Mouse (Mus musculus): ENCODE data around the gene B3gat2.

Gene B3gat2

DNA sequence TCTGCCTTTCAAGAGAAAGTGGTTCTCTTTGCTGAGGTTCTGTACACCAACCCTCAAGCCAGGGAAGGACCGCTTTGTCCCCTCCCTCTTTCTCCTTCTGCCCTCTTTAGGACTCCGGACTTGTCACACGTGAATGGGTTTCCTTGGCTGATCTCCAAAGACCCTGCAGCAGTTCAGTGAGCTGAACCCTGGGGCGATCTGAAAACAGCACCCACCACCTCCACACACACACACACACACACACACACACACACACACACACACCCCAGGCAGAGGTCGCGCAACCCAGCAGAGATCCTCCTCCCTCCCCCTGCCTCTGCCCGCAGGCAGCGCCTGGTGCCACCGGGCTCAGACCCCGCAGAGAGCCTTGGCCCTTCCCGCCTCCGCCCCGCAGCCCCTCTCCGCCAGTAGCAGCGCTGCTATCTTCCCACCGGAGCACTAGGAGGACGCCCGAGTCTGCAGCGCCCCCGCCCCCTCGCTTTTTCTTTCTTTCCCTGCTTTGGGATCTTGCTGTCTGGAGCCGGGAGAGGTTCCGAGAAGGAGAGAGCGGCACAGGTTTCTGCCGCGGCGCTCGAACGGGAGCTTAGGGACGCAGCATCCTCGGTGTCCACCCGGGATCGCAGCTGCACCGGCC is at the start of gene B3gat2:
Gene B3gat2, plus strand, starts transcription at position 252 of the 634 bp plus-strand sequence.
- DNase-seq (ENCODE audit: low read depth, low spot score): peak; percentile 61

DNA sequence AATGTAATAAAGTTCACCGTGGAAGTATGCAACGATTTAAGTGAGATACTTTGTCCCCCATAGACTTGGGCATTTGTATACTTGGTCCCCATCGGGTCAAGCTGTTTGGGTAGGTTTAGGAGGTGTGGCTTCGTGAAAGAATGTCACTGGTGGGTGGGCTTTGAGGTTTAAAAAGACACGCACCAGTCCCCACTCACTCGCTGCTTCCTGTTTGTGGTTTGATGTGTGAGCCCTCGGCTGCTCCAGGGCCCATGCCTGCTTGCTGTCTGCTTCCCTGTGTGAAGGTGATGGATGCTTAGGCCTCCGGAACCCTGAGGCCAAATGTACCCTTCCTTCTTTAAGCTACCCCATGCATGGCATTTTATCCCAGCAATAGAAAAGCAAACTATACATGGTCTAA is 41.2 kb upstream of the B3gat2 start:
- no peak for DNase-seq (ENCODE audit: low read depth, low spot score)

DNA sequence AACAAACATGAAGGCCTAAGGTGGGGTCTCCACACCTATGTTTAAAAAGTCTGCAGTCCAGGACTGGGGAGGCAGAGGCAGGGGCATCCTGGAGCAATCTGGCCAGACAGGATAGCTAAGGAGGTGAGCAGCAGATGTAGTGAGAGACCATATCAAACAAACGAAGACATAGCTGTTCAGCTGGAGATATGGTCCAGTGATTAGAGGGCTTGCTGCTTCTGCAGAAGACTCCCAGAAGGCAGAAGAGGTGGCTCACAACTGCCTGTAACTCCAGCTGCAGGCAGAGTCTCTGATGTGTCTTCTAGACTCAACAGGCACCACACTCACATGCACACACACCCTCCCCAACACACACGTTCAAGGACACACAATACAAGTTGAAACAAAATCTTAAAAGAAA is 40.5 kb upstream of the B3gat2 start:
- no peak for DNase-seq (ENCODE audit: low read depth, low spot score)

DNA sequence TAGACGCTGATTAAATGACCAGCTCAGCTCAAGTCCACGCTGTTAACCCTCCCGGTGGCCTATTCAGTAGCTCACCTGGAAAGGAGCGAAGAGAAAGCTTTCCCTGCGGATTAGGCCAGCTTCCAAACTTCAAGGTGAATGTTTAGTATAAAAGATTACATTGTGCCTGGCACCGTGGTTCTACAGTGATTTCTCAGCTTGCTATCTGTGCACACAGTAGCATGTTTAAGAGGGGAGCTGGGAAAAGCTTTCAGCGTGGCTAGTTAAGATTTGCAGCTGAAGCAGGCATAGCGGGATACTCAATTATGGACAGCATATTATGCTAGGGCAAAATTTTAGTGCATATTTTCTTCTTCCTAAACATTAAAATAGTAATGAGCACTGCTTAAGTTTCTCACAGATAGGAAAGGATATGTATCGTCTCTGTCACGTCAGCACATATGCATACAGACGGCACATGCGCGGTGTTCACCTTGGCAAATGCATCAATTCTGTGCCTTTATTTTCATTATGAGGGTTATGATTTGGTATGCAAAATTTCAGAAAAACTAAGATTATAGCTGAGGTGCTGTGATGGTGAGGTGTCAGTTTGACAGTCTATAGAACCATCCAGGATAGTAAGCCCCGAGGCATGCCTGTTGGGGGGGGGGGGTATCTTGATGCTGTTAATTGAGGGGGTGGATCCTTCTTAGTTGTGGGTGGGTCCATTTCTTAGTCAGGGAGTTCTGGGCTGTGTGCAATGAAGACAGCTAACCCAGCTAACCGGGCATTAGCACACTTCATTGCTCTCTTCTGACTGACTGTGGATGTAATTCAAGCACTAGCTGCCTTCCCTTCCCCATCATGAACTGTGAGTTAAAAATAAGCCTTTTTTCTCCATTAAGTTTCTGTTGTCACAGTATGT is 38.8 kb upstream of the B3gat2 start:
- peak; percentile 6 for DNase-seq (ENCODE audit: low read depth, low spot score)

DNA sequence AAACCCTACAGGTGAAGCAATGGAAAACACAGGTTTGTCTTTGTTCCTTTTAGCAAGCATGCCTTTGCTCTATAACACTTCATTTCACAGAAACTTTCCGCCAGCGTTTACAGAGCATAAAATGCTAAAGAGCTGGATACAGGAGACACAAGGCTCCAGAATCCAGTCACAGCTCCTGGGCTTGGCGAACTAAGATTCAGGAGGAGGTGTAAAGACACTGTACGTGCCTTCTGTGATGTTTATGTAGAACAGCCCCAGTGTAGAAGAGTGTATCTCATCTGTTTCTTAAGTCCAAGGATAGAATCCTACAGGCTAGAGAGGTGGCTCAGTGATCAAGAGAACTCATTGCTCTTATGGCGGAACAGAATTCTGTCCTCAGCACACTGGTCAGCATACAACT is 30.2 kb upstream of the B3gat2 start:
- DNase-seq (ENCODE audit: low read depth, low spot score): peak; percentile 45

DNA sequence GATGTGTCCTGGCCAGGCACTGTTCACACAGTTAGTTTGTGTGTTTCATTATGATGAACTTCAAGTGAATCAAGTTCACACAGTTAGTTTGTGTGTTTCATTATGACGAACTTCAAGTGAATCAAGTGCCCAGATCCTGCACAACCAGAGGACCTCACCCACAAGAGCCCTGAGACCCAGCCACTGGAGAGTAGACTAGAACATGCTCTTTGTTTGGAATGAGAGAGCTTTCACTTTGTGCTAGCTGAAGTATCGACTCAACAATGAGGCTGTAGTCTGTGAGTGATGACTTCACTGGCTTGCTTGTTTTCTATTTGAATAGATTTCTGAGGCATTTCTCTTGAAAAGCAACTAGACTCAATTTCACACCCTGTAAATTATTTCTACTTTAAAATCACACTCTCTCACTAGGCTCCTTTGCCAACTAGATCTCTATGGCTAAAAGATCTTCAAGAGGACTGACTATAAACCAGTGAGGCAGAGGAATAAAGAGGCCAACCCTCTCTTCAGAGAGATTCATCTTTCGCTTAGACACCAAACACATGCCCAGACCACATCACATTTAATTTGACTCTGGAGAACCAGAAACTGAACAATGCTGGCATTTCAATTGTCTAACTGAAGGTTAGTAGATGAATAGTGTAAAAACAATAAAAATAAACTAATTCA is 10.6 kb upstream of the B3gat2 start:
- DNase-seq (ENCODE audit: low read depth, low spot score): no peak

DNA sequence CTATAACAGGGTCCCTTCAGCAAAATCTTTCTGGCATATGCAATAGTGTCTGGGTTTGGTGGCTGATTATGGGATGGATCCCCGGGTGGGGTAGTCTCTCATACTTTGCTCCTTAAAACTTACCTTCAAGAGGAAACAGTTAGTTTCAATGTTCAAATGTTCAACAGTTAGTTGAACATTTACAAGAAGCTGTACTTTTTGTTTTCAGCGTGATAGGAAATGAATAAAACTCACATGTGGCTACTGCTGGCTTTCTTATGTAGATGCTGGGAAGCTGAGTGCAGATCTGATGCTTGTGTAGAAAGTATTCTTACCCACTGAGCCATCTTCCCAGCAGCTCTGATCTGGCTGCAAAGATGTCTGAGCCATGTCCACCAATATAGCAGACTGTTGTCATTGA is 8.5 kb upstream of the B3gat2 start:
- no peak for DNase-seq (ENCODE audit: low read depth, low spot score)

DNA sequence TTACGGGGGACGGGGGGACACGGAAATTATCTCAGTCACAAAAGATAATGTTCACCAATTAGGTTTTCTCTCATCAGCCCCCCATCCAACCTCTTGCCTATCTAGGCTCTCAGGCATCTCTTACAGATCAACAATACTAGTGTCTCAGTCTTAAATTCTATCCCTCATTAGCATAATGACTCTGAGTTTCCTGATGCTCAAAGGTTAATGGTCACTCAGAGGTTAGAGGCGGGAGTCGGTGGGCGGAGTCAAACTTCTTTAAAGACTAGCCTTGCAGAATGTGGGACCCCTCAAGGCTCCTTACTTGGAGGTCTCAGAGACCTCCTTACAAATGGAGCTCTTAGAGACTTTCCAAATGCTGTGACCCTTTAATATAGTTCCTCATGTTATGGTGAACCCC is 8.0 kb upstream of the B3gat2 start:
- no peak for DNase-seq (ENCODE audit: low read depth, low spot score)

DNA sequence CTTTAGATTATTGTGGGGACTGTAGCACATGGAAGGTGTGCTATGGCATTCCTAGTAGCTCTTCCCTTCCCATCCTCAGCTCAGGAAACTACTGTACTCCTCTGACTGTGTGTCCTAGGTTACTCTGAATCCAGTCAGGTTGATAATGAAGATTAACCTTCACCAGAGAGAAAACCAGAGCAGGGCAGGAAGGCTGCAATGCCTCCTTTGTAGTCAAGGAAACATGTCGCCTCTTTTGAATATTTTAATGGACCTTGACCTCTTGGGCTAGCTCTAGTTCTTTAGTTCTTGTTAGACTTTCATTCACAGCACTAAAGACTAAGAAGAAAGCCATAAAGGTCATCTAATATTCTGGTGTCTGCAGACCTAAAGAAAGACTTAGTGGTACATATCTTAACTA is 7.2 kb upstream of the B3gat2 start:
- no peak for DNase-seq (ENCODE audit: low read depth, low spot score)

DNA sequence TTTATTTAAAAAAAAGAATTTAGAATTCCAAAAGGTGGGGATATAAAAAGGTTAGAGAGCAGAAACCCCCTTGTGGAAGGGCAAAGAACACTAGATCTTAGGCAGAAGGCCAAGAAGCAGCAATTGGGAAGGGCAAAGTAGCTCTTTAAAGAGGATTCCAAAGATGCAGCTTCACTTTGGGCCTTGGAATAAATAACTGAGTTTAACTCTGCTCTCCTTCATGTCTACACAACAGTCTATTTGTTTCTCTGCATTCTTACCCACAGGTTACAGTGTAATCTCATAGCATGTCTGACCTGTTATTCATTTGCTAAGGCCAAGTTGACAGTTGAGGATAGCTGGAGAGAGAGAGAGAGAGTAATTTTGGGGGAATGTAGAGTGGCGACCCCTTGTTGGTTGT is 6.6 kb upstream of the B3gat2 start:
- no peak for DNase-seq (ENCODE audit: low read depth, low spot score)

DNA sequence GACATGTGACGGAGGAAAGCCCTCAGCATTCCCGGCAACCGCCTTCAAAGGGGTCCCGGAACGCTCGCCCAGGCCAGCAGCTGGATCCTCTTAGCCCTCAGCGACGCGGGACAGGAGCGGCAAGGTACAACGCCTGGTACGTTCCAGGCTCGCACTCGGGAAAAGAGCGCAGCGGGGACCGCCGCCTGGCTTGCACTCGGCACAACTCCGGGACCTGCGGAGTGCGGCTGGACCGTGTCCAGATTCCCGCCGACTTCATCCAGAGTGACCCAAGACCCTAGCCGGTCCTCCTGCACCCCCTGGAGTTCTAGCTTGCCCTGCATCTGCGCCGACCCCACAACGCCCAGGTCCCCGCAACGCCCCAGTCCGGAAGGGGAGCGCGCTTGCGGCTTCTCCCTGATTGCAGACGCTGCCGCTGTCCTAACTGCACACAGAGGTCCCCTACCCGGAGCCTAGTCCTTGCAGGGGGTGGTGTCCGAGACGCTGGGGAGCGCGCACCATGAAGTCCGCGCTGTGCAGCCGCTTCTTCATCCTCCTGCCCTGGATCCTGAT is 659 bp downstream of the B3gat2 start:
- peak; percentile 17 for DNase-seq (ENCODE audit: low read depth, low spot score)

DNA sequence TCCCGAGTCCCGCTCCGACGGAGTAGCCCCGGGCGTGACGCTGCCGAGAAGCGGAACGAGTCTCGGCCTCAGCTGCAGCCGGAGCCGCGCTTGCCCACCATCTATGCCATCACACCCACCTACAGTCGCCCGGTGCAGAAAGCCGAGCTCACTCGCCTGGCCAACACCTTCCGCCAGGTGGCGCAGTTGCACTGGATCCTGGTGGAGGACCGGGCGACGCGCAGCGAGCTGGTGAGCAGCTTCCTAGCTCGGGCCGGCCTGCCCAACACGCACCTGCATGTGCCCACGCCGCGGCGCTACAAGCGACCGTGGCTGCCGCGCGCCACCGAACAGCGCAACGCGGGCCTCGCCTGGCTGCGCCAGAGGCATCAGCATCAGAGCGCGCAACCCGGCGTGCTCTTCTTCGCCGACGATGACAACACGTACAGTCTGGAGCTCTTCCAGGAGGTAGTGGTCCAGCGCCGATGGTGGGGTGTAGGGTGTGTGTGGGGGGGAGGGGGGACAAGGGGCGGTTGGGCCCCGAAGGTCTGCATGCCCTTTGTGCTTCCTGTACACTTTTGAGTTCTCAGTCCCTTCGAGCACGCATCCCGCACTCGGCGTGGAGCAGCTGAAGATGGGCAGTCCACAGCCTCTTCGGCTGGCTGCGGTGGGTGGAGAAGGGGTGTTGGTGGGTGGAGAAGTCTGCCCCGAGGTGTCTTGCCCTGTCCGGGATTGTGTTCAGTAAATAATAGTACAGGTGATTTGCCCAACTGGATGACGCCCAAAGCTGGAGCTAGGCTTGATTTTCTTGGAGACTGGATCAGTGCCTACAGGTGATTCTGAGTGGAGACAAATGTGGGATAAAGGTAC is 1.5 kb downstream of the B3gat2 start:
- DNase-seq (ENCODE audit: low read depth, low spot score): peak; percentile 97

DNA sequence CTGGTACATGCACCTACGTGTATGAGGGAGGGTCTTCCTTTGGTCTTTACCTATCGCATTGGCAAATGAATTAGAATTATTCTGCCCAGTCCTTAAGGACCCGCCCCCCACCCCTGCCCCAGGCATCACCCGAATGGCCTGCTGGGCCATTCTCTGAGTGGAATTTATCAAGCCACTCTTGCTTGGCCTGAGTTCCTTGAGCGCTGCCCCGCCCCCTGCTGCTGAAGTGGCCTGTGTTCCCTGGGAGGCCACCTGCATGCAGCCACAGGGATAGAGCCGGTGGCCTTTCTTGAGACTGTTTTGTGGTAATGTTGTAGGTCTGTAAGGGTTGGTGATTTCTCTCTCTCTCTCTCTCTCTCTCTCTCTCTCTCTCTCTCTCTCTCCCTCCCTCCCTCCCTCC is 2.2 kb downstream of the B3gat2 start:
- peak; percentile 36 for DNase-seq (ENCODE audit: low read depth, low spot score)

DNA sequence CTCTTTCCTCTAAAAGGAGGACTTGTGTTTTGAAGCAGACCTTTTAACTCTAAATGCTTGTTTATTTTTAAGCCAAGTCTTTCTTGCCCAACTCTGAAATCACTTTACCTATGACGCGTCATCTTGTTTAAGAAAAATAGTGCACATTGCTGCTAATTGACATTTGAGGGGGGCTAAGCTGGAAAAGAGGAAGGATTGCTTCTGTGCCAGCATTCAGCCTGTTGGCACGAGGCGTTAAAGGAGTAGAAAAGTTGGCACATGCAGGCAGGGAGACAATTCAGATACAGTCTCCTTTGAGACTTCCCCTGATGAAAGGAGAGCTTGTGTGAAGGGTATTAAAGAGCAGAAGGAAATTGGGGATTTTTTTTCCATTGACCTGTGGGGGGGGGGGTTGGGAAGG is 3.2 kb downstream of the B3gat2 start:
- DNase-seq (ENCODE audit: low read depth, low spot score): peak; percentile 29

DNA sequence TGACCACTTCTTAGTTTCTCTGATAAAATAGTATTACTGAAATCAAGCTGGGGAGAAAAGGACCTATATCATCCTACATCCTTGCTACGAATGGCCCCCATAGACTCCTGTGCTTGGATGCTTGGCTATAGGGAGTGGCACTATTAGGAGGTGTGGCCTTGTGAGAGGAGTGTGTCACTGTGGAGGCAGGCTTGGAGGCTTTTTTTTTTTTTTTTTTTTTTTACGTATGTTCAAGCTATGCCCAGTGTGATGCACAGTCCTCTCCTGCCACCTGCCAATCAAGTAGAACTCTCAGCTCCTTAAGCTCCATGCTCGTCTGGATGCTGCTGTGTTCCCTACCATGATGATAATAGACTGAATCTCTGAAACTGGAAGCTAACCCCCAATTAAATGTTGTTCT is 11.5 kb downstream of the B3gat2 start:
- DNase-seq (ENCODE audit: low read depth, low spot score): no peak

DNA sequence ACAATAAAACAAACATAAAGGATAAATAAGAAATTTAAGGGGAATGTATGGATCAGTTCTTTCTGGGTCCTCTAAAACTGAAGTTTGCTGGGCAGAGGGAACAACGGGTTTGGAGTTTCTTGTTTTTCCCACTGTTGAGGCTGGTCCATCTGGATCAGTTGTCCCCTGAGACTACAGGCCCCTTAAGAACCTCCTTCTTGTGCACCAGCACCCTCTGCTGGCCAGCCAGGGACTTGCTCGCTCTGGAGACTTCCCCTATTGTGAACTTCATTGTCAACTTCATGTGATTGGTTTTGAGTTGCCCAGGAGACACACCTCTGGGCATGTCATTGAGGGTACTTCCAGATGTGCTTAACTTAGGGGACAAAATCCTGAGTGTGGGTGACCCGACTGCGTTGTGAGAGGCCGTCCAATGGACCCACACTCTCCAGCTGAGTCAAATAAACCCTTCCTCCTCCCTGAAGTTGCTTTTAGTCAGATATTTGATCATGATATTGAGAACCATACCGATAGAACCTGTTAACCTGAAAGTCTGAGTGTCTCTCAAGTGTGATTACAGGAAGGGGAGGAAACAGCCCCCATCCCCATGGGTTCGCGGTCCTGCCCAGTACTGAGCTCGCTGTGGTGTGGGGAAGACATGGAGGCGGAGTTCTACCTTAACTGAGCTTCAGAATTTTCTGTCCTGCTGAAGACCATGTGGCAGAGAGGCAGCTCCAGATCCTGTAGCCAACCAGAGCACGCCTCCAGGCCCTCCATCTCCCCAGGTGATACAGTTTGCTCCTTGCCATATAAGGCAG is 31.4 kb downstream of the B3gat2 start:
- peak; percentile 87 for DNase-seq (ENCODE audit: low read depth, low spot score)

DNA sequence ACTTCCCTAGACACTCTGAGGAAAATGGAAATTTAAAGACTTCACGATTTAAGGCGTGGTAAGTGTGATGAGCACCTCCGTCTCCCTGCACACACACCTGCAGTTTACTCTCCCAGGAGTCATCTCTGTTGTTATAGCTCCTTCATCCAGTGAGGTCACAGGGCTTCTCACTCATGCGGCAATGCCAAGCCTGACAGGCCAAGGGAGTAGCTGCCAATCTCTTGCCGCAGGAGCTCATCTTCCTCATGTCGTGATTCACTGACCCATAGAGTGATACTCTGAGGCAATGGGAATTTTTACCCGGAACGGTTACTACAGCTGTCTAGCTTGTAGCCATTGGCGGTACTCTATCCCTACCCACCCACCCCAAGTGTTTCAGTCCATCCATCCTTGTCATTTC is 36.8 kb downstream of the B3gat2 start:
- DNase-seq (ENCODE audit: low read depth, low spot score): no peak

DNA sequence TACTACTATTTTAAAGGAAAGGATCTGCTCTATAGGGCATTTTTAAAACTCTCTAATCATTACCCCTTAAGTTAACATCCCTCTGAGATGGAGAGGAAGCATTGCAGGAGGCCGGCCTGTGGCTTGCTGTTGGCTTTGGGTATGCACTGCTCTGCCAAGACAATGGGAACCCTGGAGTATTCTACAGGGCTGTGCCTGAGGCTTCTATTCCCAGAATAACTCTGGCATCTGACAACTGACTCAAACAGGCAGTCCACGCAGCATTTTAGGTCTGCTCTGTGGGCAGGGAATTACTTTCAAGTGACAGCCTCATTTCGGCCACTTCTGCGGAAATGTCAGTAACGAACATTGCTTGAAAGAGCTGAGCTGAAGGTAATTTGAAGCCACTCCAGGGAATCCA is 60.1 kb downstream of the B3gat2 start:
- peak; percentile 93 for DNase-seq (ENCODE audit: low read depth, low spot score)

DNA sequence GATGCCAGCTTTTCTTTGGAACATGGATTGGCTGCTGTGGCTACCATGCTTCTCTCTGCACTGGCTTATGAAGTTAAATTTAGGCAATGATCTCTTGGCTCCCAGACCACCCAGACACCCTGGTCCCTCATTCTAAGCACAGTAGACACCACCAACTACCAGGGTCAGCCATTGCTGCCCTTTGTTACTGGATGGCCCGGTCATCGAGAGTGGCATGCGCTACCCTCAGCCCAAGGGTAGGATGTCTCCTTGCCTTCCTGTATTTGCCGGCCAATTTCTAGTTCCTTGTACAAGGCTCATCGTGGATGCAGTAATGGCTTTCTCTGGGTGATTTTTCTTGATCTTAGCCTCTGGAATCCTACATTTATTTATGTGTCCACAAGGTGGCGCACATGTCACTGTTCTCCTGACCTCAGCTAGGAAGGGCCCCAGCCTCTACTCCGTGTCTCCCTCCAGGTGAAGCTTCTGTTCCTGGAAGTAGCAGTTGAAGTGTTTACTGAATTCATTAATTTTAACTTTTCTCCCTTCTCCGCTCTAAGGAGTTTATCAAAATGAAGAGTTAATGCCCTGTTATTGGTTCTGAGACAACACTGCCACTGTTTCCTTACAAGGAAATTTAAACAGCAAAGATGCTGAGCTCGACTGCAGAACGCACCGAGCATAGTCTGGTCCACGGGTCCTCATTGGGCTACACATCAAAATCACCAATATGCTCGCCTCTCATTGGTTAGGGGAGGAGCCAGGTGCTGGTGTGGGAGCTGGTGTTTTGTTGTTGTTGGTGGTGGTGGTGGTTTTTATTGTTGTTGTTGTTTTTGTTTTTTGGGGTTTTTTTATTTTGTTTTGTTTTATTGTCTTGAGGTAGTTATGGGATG is 65.6 kb downstream of the B3gat2 start:
- DNase-seq (ENCODE audit: low read depth, low spot score): peak; percentile 86

DNA sequence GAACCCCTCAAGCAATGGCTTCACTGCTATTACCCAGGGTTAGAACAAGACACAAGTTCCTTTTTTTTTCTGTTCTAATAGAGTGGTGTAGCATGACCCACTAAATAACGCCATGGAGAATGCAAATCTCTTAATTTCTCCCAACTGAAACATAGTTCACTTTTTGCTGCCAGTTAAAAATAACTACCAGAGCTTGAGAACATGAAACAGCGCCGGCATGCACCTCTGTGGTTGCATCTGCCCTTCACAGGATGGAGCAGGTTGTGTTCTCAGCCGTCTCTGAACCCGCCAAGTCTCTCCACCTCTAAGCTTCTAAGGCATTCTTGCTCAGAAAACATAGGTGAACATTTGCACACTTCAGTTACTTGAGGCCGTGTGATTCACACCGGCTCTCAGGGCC is 72.7 kb downstream of the B3gat2 start:
- no peak for DNase-seq (ENCODE audit: low read depth, low spot score)
